Mouse (Mus musculus) bone marrow macrophage, adult 2 months (primary cell): ENCODE data around the gene Cdk14.

Experiments
- CTCF ChIP-seq: IDR thresholded peaks from 2 replicates; pipeline ENCODE4 v1.5.1; 2012; ENCODE audit warnings: low read depth, mild to moderate bottlenecking, low read length, moderate library complexity
- POLR2A ChIP-seq: IDR thresholded peaks from 2 replicates; pipeline ENCODE4 v1.6.1; 2012; ENCODE audit warnings: mild to moderate bottlenecking, low read depth, low read length, borderline replicate concordance

- TF ChIP-seq POLR2A (no peak), CTCF (no peak)
These were observed 412.5 kb downstream of the Cdk14 start for GRCm38 (mm10) chr5:5007489-5008152.
